Mouse (Mus musculus): ENCODE results near the gene Prkn.
"Not testable (repeated sequence)": the region's sequence is repeated elsewhere in the genome, so short reads cannot be mapped to it uniquely, and the experiment has no call there.

The Prkn gene

GRCm38 (mm10) chr17:11127217-11127616 is 287.0 kb downstream of the Prkn start:
- no peak for DNase-seq (ENCODE audit: extremely low read depth, low read depth)

DNA sequence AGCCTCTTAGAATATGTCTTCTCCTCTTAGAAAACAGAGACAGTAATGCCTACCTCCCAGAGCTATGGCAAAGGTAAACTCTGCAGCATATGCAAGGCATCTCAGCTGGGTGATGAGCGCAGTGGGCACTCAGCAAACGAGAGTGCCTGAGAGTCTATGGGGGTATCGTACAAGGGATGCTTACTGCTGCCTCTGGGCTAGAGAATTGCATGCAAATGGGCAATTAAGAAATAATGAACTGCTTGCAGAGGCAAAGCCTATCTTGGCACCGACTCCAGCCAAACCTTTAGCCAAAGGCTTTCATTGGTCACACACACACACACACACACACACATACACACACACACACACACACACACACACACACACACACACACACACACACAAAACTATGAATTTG is 290.7 kb downstream of the Prkn start:
- no peak for DNase-seq (ENCODE audit: extremely low read depth, low read depth)

DNA sequence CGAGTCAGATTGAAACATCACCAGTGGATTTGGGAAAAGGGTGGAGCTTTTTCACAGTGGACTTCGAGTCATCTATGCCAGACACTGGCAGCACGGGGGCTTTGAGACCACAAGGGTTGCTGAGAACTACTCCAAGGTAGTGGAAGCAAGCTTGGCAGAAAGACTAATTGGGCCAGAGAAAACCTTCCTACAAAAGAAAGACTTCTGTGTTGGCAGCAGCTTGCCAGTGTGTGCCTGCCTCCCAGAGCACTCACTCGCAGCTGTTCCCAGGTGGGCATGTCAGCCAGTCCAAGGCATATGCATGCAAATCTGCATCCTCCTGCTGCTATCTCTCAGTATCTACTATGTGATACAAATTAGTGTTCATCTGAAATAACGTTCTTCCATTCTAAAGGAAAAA is 302.1 kb downstream of the Prkn start:
- DNase-seq (ENCODE audit: extremely low read depth, low read depth): no peak

DNA sequence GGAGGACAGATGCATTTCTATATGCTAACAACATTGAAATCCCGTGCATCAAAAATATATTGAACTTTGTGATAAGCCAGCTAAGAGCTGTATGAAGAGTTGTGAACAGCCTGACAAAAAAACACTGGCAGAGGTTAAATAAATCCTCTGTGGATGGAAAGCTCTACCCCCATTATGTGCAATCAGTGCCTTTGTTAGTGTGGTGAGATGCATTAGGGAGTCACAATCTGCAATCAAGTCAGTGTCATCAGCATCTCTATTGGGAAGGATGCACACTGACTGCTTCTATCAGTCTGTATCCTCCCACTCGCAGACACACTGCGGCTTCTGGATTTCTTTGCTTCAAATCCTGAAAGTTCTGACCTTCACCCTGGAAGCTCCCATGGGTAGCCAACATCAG is 315.9 kb downstream of the Prkn start:
- no peak for DNase-seq (ENCODE audit: extremely low read depth, low read depth)

DNA sequence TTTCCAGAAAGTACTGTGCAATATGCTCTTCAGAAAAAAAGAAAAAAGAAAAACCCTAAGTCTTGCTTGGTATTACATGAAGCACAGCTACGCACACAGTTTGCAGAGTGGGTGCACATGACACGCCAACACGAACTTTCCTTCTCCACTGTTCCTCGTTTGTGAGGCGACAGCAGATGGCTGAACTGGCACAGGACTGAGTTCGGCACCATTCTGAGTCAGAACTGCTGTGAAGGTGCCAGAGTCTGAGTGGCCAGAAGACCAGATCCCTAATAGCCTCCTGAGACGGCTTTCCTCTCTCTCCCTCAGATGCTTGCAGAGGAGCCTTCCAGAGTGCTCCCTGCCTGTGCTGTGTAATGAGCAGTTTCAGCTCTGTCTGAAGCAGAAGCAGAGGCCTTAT is 317.4 kb downstream of the Prkn start:
- DNase-seq (ENCODE audit: extremely low read depth, low read depth): no peak

DNA sequence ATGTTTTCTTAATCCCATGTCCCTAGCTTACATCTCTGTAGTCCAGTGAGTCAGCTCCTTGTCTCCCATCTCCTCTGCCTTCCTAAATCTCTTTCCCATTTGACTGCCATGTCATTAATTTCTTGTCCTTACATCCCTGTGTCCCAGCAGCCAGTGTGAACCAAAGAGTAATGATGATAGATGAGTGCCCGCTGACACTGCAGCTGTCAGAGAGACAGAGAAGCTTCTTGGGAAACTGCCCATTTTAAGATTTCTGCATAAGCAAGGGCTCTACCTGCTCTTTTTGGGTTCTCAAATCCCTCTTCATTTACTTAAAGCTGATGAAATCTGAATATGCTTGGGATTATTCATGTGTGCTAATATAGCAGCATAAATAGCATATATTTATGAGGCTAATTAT is 321.3 kb downstream of the Prkn start:
- no peak for DNase-seq (ENCODE audit: extremely low read depth, low read depth)

GRCm38 (mm10) chr17:11162770-11163169 is 322.6 kb downstream of the Prkn start:
- DNase-seq (ENCODE audit: extremely low read depth, low read depth): no peak

GRCm38 (mm10) chr17:11187356-11187755 is 347.2 kb downstream of the Prkn start:
- no peak for DNase-seq (ENCODE audit: extremely low read depth, low read depth)

GRCm38 (mm10) chr17:11188494-11188893 is 348.3 kb downstream of the Prkn start:
- no peak for DNase-seq (ENCODE audit: extremely low read depth, low read depth)

GRCm38 (mm10) chr17:11190306-11190705 is 350.1 kb downstream of the Prkn start:
- DNase-seq (ENCODE audit: extremely low read depth, low read depth): no peak

DNA sequence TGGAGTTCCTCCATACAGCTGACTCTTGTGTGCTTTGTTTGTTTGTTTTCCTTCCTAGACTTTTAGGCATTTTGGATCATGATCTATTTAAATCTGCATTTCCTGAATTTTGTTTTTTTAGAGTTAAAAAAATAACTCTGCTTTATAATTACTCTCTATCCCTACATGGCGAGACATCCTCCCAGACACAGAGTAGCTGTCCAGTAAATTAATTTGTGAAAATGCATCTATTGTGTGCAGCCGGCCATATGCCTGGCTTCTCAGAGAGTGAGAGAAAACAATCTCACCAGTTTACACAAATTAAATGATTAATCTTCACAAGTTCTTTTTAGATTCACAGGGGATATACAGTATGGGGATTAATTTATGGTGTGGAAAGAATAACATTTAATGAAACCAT is 357.9 kb downstream of the Prkn start:
- DNase-seq (ENCODE audit: extremely low read depth, low read depth): no peak

DNA sequence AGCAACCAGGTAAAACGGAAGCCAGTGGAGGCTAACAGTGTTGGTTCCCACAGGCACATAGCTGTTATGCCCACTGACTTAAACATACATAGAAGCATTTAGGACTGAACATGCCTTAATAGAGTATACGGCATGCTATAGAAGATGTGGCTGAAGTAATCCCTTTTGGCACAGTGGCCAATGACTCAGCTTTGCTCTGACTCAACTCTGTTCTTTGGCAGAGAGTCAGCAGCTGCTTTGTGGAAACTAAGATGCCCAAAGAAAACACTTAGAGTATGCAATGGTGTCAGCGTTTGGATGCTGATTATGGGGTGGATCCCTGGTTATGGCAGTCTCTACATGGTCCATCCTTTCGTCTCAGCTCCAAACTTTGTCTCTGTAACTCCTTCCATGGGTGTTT is 368.9 kb downstream of the Prkn start:
- DNase-seq (ENCODE audit: extremely low read depth, low read depth): not testable (repeated sequence)

- DNase-seq (ENCODE audit: extremely low read depth, low read depth): no peak
Measured at GRCm38 (mm10) chr17:11211006-11211405, 370.8 kb downstream of the Prkn start.

DNA sequence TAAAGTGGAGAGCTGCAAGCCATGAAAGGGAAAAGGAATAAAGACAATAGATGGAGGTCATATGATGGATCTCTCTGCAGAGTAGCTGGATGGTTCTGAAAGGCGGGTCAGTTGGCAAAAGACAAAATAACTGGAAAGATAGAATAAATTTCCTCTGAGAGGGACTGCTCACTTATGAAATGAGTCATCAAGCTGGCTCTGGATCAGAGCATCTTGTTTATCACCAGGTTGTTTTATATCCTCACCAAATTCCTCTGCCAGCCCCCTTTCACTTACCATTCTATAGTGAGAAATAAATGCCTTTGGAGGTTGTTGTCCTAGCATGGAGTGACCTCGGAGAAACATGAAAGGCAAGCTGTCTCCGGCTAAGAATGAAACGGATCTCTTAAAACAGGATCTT is 371.4 kb downstream of the Prkn start:
- DNase-seq (ENCODE audit: extremely low read depth, low read depth): no peak

GRCm38 (mm10) chr17:11213689-11214088 is 373.5 kb downstream of the Prkn start:
- no peak for DNase-seq (ENCODE audit: extremely low read depth, low read depth)

DNA sequence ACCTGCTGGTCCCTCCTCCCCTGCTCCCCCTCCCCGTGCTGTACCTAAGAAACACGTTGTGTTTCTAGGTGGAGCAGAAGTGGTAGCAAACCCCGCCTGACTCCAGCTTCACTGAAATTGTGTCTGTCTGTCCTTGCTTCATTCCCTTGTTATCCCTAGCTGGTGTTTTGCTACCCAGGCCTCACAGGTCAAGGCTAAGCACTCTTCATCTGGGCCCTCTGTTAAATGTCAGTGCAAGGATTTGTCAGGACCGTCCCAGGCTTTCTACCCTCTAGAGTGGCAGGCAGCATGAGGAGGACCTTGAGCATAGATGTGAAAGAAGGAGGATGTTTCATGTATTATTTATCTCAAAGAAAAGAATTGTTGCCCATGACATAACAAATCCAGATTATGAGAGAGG is 388.8 kb downstream of the Prkn start:
- DNase-seq (ENCODE audit: extremely low read depth, low read depth): no peak

DNA sequence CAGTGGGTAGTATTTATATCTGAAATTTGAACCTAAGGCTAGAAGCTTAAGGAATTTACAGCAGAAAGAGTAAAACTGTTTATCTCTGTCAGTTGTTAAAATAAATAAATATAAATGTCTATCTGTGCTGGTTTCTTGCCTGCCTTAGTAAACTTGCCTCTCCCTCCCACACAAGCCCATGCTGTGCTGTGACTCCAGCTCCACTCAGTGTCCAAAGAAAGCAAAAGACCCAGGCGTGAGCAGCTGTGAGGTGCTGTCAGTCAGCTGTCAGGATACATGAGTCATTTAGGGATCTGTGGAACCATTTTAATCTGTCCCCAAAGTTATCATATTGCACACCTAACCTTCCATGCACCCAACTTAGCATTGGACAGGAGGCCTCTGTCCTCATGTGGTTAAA is 389.2 kb downstream of the Prkn start:
- no peak for DNase-seq (ENCODE audit: extremely low read depth, low read depth)

GRCm38 (mm10) chr17:11230604-11231395 is 390.6 kb downstream of the Prkn start:
- no peak for DNase-seq (ENCODE audit: extremely low read depth, low read depth)

DNA sequence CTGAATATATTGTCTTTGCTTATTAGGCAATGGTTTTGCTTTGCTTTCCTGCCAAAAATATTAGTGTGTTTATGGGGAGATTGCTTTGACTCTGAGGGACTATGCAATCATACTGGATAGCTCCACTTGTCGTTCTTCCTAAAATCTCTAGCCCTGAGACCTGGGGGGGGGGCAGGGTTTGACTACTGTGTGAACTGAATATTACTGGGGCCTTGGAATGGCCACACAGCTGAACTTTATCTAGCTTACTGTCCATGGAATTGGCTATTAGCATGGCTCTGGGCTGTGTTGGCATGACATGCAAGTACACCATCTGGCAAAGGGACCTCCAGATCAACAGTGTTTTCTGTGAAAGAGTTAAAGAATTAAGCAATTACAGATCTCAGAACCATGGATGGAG is 395.1 kb downstream of the Prkn start:
- no peak for DNase-seq (ENCODE audit: extremely low read depth, low read depth)

GRCm38 (mm10) chr17:11245040-11245439 is 404.9 kb downstream of the Prkn start:
- no peak for DNase-seq (ENCODE audit: extremely low read depth, low read depth)

GRCm38 (mm10) chr17:11249216-11249615 is 409.0 kb downstream of the Prkn start:
- DNase-seq (ENCODE audit: extremely low read depth, low read depth): no peak

GRCm38 (mm10) chr17:11260663-11261062 is 420.5 kb downstream of the Prkn start:
- no peak for DNase-seq (ENCODE audit: extremely low read depth, low read depth)

GRCm38 (mm10) chr17:11261679-11262078 is 421.5 kb downstream of the Prkn start:
- no peak for DNase-seq (ENCODE audit: extremely low read depth, low read depth)

- DNase-seq (ENCODE audit: extremely low read depth, low read depth): no peak
Measured at GRCm38 (mm10) chr17:11267951-11268350, 427.8 kb downstream of the Prkn start.
